Mouse (Mus musculus) urinary bladder, adult 2 months (tissue): ENCODE measurements around the gene Olfr156. TPM values are rescaled to one million over a fixed set of nuclear protein-coding genes. Genes with fewer than 3 reads are reported as not detected.
"Not testable (repeated sequence)": the region's sequence is repeated elsewhere in the genome, so short reads cannot be mapped to it uniquely, and the experiment has no call there.

Source experiments
- DNase-seq: peaks from one replicate; pipeline ENCODE4 v3.0.0; 2022; ENCODE audit warnings: low spot score
- polyA plus RNA-seq: library from polyadenylated mRNA; depleted of rRNA; stranded (reverse); fragments of >200 nt; gene quantifications from 2 replicates; pipeline ENCODE4 v1.2.3, GENCODE M21; 2012; rRNA removed

Gene Olfr156
- polyA plus RNA-seq = not detected in 2 replicates

GRCm38 (mm10) chr4:43823845-43824337, at the start of gene Olfr156:
Olfr156 (minus strand) TSS chr4:43823895.
- no peak for DNase-seq

DNA sequence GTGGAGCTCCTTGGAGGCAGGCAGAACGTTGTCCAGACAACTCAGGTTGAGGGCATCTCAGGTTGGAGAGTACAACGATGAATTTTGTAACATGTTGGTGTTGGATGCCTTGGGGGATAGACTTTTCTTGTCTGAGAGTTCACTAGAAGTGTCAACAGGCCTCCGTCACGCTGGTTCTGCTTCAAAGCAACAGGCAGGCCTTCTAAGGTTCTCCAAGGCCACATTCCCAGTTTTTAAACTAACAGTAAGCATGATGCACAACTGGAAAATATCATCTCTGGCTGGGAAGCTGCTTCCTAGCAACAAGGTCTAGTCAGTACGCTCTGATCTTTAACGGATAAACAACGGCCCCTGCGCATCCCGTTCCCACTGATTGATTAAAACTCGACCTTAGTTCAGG, 46.1 kb upstream of the Olfr156 start:
- no peak for DNase-seq

DNA sequence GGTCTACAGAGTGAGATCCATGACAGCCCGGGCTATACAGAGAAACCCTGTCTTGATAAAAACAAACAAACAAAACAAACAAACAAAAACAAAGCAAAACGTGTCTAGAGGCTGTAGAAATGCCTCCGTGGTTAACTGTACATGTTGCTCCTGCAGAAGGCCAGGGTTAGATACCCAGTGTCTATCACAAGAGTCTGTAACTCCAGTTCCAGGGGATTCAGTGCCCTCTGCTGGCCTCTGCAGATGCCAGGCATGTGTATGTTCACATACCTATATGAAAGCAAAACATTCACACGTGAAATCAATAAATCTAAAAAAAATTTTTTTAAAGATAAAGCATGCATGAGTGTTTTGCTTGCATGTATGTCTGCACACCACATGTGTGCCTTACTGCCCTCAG, 39.6 kb upstream of the Olfr156 start:
- DNase-seq = no peak

GRCm38 (mm10) chr4:43860744-43861519, 37.2 kb upstream of the Olfr156 start:
- peak; percentile 41 for DNase-seq

- no peak for DNase-seq
Measured at GRCm38 (mm10) chr4:43859886-43860285, 36.2 kb upstream of the Olfr156 start.

DNA sequence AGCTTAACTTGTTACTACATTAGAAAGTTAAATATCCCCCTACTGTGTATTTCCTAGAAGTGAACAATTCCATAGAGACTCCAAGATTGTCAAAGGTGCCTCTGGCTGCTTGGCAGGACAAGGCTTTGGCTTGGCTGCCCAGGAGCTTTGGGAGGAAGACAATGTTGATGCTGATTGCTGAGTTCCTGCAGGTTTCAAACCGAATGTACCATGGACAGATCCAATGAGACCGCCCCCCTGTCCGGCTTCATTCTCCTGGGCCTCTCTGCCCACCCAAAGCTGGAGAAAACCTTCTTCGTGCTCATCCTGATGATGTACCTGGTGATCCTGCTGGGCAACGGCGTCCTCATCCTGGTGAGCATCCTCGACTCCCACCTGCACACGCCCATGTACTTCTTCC, 30.4 kb upstream of the Olfr156 start:
- no peak for DNase-seq

DNA sequence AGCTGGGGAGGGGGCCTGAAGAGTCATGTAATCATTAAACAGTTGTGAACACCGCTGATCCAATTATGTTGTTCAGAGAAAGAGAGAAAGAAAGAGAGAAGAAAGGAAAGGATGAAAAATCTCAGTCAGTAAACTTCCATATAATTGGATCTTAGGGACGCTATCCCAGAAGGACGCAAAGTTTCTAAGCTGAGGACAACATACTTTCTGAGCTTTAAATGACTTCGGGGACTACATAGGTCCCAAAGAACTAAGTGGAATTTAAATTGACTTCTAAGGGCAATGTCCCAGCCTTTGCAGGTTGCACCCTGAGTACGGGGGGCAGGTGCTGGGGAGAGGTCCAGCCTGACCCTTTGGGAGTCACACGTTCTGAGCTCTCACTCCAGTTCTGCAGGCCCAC, 27.6 kb upstream of the Olfr156 start, which contains the start of gene Olfr155:
Gene Olfr155 (plus strand): TSS at position 301 of the 400 bp plus-strand sequence.
- DNase-seq = no peak

DNA sequence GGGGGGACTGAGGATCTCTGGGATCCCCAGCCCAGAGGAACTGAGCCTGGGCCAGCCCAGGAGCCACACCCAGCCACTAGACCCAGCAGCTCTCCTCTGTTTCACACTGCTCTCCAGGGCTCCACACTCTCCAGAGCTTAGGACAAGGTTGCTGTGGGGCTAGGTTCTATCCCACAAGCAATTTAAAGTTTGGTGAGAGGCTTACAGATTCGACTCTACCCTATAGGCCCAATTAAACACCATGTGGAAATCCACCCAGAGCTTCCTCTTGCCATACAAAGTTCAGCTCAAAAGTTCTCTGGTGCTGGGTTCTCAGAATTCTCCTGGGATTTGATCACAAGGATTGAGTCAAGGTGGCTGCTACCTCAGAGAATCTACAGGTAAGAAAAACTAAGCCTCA, 16.4 kb upstream of the Olfr156 start, which contains the start of gene Olfr157:
Gene Olfr157 (minus strand): TSS at position 101 of the 400 bp plus-strand sequence.
- no peak for DNase-seq

GRCm38 (mm10) chr4:43838326-43838725, 14.6 kb upstream of the Olfr156 start:
- DNase-seq = no peak

DNA sequence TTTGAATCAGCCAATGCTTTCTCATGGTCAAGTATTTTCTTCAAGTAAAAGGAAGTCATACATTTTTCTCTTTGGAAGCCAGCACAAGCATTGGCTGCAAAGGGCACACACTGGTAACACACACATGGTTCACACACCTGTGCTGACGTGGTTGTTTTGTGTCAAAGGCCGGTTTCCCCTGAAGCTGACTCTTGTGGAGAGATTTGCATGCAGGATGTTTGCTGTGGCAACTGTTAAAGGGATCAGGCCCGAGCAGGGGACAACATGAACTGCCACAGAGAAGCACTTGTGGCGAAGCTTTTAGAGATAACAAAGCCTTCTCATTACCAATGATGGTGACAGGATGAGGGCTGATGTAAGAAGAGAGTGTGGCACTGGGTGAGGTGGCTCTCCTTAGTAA, 11.1 kb upstream of the Olfr156 start:
- DNase-seq = no peak

GRCm38 (mm10) chr4:43833752-43834151, 10.1 kb upstream of the Olfr156 start:
- DNase-seq = no peak

GRCm38 (mm10) chr4:43832031-43832430, 8.3 kb upstream of the Olfr156 start:
- DNase-seq = no peak

DNA sequence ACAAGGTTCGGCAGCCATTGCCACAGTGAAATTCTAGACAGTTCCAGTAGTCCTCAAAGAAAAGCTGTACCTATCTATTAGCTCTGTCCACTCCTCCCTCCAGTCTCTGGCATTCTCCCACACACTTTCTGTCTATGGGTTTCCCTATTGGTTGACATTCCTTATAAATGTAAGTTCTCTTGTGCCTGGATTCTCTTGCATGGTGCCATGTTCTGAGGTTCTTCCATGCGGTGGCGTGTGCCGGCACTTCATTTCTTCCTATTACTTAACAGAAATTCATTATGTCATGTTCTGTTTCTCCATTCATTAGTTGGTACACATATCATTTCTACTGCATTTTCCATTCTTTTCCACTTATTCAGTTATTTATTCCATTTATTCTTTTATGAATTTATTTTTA, 5.1 kb upstream of the Olfr156 start:
- DNase-seq = no peak

GRCm38 (mm10) chr4:43822896-43823550, 672 bp downstream of the Olfr156 start:
- no peak for DNase-seq

DNA sequence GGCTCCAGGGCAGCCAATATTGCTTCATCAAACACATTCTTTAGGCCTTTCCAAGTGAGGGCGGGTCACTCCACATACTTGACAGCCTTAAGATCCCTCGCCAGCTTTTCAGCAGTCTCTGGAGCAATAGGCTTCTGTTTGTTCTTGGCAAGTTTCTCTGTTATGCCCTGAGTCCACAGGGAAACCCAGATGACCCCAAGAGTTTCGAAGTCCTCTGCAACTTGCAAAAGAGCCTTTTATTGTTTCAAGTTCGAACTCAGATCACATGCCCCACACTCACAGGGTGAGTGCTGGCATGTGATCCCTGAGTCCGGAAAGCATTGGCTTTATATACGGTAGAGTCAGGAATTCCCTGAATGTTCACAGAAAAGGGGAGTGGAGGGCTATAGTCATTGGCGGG, 24.8 kb downstream of the Olfr156 start:
- DNase-seq = no peak

DNA sequence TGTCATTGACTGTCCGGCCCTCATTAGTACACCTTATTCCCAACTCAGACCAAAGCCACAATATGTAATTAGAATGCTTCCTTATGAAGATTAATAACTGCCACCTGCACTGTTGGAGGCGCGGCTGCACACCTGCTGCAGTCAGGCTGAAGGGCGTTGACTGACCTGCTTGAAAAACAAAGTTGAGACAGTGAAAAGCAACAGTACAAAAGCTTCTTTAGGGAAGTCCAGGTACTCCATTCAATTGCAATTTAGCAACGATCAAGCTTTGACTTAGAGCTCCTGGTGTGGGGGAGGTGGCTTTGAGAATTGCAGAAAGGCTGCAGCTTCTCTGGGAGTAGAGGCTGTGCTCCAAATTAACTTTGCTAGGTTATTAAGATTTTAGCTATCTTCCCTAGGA, 27.9 kb downstream of the Olfr156 start:
- not testable (repeated sequence) for DNase-seq

DNA sequence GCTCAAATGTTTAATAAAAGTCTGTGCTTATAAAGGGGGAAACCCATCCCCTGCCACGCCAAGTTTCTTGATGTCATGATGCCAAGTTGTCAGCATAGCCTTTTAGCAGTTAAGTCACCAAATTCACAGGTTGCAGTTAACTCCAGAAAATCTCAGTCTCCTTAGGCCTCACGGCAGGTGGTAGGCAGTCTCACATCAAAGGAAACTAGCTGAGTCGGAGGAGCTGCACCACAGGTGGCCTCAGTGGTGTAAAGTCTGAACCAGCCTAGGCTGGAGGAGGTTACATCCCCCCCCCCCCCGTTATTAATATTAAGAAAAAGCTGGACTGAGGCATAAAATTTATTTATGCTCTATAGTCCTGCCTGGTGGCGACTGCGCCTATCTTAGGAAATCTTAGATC, 28.4 kb downstream of the Olfr156 start:
- DNase-seq = no peak

GRCm38 (mm10) chr4:43772304-43772703, 51.4 kb downstream of the Olfr156 start:
- no peak for DNase-seq

DNA sequence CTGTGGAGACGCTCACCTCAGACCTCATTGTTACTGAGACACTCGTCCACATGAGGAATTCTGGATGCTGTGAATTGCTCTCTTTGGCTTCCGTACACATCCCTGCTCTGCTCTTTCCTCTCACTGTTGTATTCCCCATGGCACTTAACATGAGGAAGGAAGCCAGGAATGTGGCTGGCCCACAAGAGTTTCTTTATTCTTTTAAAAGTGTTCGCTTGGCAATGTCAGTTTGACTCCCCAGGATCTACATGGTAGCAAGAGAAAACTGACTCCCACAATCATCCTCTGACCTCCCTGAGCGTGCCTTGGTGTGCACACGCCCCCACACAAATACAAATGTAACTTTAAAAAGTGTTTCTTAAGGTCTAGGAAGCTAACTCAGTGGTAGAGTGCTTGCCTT, 52.1 kb downstream of the Olfr156 start:
- no peak for DNase-seq

DNA sequence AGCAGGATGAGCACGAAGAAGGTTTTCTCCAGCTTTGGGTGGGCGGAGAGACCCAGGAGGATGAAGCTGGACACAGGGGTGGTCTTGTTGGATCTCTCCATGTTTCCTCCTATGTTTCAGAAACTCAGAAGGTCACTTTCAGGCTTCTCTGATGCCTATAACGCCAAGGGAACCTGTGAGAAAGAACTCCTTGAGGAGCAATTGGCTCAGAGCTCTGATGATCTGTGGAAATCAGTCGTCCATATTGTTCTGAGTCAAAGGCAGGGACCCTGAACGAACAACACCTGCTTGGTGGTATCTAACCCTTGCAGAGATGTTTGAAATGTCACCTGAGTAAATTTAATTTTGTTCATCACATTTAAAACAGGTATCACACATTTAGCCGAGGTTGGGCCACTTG, 52.8 kb downstream of the Olfr156 start, which contains the start of gene Olfr159:
Gene Olfr159 (minus strand): TSS at position 101 of the 400 bp plus-strand sequence.
- DNase-seq = no peak
